Mouse (Mus musculus) ovary, postnatal 36 days (tissue): ENCODE measurements around the gene Rbsn.

Source experiments
- DNase-seq: peaks from one replicate; pipeline ENCODE4 v3.0.0; 2022; ENCODE audit warnings: low spot score, mixed read lengths

Gene Rbsn

DNA sequence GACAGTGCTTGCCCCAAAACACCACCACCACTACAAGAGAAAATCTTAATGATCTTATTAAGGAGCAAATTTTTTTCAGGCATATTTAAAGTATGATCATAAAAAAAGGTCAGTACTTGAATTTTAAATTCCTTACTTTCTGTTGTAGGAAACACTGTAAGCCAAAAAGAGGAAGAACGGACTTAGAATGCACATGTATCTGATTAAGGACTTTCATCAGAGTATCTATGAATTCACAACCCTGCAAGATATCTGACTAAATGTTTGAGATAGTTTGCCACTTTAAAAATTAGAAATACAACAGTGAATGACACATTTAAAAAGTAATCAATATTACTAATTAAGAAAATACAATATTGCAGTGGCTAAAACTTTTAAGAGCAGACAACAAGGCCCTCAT lies 38.3 kb downstream of the Rbsn start:
- DNase-seq: no peak

DNA sequence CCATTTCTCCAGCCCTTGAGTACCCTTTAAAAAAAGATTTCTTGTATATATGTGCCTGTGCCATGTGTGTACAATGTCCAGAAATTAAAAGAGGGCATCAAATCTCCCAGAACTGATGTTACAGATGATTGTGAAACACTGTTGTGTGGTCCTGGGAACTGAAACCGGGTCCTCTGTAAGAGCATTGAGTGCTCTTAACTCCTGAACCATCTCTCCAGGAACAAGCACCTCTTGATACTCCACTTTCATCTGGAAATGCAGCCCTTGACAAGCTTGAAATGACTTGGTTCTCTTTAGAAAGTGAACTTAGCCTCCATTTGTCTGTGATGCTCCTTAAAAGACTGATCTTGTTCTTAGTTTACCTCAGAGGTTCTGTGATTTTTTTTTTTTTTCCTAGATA lies 52.0 kb downstream of the Rbsn start:
- no peak for DNase-seq

DNA sequence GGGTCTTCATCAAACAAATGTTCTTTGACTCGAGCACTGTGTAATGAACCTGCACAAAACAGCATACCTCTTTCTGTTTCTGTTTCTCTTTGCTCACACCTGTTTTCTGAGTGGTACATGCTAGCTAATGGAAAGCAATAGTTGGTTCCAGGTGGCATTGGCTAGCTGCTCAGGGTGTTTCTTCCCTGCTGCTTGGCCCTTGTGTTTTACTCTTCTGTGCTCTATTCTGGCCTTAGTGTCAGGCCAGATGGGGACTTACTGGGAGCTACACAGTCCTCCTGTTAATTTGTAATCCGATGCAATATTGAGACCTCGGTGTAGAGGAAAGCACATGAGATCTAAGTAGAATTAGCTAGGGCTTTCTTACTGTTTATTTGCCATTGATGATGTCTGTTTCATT lies 55.9 kb downstream of the Rbsn start:
- DNase-seq: no peak

DNA sequence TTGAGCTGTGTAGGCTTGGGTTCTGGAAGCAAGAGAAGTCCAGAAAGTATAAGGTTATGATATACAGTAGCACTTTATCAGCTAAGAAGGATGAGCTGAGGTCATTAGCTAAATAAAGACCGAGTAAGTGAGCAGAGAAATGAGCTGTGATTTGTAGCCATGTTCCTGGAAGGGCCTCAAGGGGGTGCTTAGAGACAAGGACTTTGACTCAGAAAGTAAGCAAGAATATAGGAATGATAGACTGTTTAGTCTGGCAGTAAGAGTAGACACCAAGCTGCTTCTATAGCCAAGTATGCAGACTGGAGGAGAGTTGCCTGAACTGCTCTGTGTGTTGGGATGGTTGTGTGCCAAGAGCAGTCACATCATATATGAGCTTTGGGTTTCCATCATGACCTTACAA lies 61.0 kb downstream of the Rbsn start:
- no peak for DNase-seq

DNA sequence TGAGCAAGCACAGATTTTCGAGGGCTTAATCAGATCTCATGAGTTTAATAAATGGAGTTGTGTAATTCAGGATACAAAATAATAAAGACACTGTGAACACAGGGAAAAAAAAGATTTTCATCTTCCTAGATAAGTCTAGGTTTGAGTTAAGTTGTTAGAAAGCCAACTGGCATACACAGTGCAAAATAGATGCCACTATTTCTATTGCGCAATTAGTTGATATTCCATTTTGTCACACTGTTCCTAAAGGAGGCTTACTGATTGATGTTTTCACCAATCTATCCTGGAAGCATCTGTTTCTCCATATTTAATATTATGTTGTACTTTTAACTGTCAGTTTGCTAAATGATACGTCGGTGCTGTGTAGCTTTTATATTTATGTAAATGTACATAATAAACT lies 68.8 kb downstream of the Rbsn start:
- DNase-seq: no peak
